Mouse (Mus musculus) intestine, embryonic 15.5 days (tissue): ENCODE measurements around the gene Prpsap1. TPM values are rescaled to one million over a fixed set of nuclear protein-coding genes. Genes with fewer than 3 reads are reported as not detected.
"Not testable (repeated sequence)": the region's sequence is repeated elsewhere in the genome, so short reads cannot be mapped to it uniquely, and the experiment has no call there.

Experiments
- ATAC-seq: fragments of 200-750 bp; cut with Nextera tagmentation; 2 replicates; pipeline ENCODE4 v1.8.0; 2017; ENCODE audit warnings: moderate TSS enrichment, moderate library complexity
- H3K27ac ChIP-seq: fragments of 300-500 bp; sonication (generic); 2 replicates; pipeline ENCODE4 v1.5.1; 2015; ENCODE audit warnings: mild to moderate bottlenecking, inconsistent platforms
- H3K27me3 ChIP-seq: fragments of 300-500 bp; sonication (generic); replicated peaks from 2 replicates; pipeline ENCODE4 v1.6.1; 2015; ENCODE audit warnings: inconsistent platforms
- H3K36me3 ChIP-seq: fragments of 300-500 bp; sonication (generic); 2 replicates; pipeline ENCODE4 v1.6.1; 2015; ENCODE audit warnings: inconsistent platforms
- H3K4me1 ChIP-seq: fragments of 300-500 bp; sonication (generic); replicated peaks from 2 replicates; pipeline ENCODE4 v1.6.1; 2015; ENCODE audit warnings: inconsistent platforms
- H3K4me2 ChIP-seq: fragments of 300-500 bp; sonication (generic); replicated peaks from 2 replicates; pipeline ENCODE4 v1.6.1; 2015; ENCODE audit warnings: mild to moderate bottlenecking, inconsistent platforms
- H3K4me3 ChIP-seq: fragments of 300-500 bp; sonication (generic); replicated peaks from 2 replicates; pipeline ENCODE4 v1.5.1; 2015; ENCODE audit warnings: inconsistent platforms
- H3K9ac ChIP-seq: fragments of 300-500 bp; sonication (generic); 2 replicates; pipeline ENCODE4 v1.6.1; 2015; ENCODE audit warnings: inconsistent platforms
- H3K9me3 ChIP-seq: fragments of 300-500 bp; sonication (generic); 2 replicates; pipeline ENCODE4 v1.6.1; 2016; ENCODE audit warnings: inconsistent platforms
- WGBS: fragments of 180-500 bp; shearing (Covaris S2); methylation state at CpG from one replicate; pipeline ENCODE4 v1.1.7; 2015; 5-methylcytosine and 5-hydroxymethylcytosine counted together
- polyA plus RNA-seq: library from polyadenylated mRNA; unstranded; fragments of >200 nt; fragmentation: Nextera tagmentation; extraction: Ambion mirVana; gene quantifications from 2 replicates; pipeline ENCODE4 v1.2.1, GENCODE M21; 2015

The Prpsap1 gene
- polyA plus RNA-seq, 1 experiment from 2014 or later = 210 TPM

DNA sequence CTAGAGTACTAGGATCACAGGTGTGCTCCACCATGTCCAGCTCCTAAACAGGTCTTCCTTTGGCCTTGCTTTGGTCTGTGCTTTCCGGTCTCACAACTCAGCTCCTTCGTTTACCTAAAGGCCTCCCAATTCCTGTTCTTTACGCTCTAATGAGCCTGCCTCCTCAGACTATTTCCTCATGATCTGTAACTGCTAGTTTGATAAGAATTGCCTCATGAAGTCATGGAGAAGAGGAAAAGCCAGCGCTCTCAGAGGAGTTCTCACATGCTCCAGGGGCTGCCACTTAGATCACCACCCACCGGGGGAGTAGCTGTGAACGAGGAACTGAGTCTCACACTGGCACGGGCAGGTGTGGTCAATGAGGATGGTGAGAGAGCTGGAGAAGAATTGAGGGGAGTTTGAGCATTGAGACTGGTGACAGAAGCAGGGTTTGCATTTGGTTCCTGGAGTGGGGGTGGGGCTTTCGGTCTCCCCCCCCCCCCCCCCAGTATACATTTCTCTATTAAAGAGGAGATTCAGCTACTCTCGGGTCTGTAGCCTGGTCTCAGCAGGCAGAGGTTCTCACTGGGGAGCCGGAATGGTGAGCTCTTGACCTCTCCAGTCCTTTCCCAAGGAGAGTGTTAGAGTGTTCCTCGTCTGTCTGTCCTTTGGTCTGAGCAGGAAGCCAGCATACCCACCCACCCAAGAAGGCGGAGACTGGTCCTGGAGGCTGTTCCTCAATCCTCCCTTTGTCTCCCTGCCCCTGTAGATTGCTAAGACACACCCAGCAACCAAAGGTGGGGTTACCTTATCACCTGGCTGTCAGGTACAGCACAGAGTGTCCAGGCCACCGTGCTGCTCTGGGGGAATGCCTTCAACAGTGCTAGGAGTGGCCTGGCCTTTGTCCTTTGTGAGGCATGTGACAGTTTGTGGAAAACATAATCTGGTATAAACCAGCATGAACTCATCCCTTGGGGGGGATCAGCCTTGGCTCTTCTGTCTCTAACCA lies 64.8 kb downstream of the Prpsap1 start:
- peak overlapping the region; percentile 26; the same call in 1 of the 2 replicates for H3K9ac ChIP-seq
- H3K4me3 ChIP-seq = no peak overlapping the region
- peak overlapping the region; percentile 90 for H3K27ac ChIP-seq
- H3K9me3 ChIP-seq = no peaks in the 10 kb centered on the region
- peak overlapping the region; percentile 38; the same call in 1 of the 2 replicates for H3K4me2 ChIP-seq
- no peaks in the 10 kb centered on the region for H3K36me3 ChIP-seq
- 29% methylated on average over 13 of the region's 13 CpGs for WGBS
- H3K27me3 ChIP-seq = no peaks in the 10 kb centered on the region
- peaks cover 4% of the 10 kb centered on the region; the same call in 1 of the 2 replicates for H3K4me1 ChIP-seq
- ATAC-seq = peak; percentile 79

DNA sequence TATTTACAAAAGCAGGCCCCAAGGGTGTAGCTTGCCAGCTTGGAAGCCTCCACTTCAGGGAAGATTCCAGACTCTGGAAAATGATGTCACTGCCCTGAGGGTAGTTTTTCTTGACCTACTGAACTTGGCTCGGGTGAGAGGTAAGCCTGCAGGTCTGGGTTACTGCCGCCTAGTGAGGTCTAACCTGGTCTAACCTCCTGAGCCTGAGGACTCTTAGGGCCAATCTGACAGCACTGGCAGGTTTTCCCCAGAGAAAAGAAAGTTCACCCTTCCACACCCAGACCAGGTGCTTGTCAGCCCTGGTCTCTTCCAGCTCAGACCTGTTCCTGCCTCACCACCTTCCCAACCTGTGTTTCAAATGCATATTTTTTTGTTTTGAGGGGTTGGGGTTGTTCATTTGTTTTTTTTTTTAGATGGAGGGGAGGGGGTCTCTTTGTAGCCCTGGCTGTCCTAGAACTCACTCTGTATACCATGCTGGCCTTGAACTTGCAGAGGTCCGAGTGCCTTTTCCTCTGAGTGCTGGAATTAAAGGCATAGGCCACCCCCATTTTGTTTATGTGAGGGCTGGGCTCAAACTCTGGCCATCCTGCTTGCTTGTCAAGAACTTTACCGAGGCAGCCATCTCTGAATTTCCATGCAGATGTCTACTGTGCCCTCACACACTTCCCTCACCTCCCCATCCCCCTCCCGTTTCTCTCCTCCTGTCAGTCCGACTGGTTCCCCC lies 67.0 kb downstream of the Prpsap1 start:
- H3K36me3 ChIP-seq = no peaks in the 10 kb centered on the region
- H3K9me3 ChIP-seq = no peaks in the 10 kb centered on the region
- no peak overlapping the region for H3K4me2 ChIP-seq
- H3K9ac ChIP-seq = no peak overlapping the region
- no peak overlapping the region for H3K27ac ChIP-seq
- H3K4me3 ChIP-seq = no peak overlapping the region
- 64% methylated on average over 6 of the region's 6 CpGs for WGBS
- H3K27me3 ChIP-seq = no peaks in the 10 kb centered on the region
- no peak for ATAC-seq
- peaks cover 7% of the 10 kb centered on the region for H3K4me1 ChIP-seq

DNA sequence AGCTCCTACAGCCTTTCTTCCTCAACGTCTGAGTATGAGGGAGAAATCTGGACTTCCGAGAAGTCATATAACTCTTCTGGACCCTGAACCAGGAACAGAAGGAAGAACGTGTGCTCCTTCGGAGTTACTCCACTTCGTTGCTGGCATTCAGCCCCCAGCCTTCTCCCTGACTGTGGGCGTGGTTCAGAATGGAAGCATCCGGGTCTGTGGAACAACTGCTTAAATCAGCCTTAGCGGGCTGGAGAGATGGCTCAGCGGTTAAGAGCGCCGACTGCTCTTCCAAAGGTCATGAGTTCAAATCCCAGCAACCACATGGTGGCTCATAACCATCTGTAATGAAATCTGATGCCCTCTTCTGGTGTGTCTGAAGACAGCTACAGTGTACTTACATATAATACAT lies 67.7 kb downstream of the Prpsap1 start:
- not testable (repeated sequence) for ATAC-seq

DNA sequence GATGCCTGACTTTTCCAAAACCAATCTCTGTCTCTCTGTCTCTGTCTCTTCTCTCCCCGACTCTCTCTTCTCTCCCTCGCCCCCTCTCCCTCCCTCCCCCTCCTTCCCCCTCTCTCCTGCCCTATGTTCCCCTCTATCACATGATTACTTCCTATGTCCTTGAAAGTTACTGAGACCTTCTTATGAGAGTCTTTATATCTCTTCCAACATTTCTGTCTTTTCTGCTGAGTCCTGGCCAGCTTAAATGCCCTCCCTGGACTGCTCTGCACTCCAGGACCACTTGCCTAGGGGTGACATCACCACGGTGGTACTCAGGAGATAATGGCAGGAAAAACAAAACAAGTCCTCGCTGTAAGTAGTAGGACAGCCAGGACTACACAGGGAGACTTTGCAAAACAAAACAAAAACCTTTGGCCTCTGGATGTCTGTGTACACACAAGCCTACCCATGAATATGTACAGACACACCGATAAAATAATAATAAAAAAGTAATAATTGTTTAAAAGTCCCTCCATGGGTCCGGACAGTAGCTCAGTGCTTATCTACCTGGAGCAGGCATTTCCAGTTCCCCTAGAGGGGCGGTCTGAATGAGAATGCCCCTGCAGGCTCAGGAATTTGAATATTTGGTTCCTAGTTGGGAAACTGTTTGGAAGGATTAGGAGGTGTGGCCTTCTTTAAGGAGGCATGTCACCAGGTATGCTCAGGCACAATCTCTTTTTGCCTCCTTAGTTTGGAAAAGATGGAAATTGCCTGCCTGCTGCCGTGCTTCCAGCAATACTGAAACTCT lies 69.2 kb downstream of the Prpsap1 start:
- Histone ChIP-seq H3K4me1 (peaks cover 7% of the 10 kb centered on the region; the same call in 1 of the 2 replicates), H3K4me3 (no peak overlapping the region), H3K27ac (no peak overlapping the region), H3K4me2 (no peak overlapping the region), H3K9ac (no peak overlapping the region), H3K27me3 (no peaks in the 10 kb centered on the region), H3K9me3 (no peaks in the 10 kb centered on the region), H3K36me3 (no peaks in the 10 kb centered on the region)
- no peak for ATAC-seq
- 43% methylated on average over 8 of the region's 8 CpGs for WGBS

More for the DNA sequence above, 67.7 kb downstream of the Prpsap1 start:
- not testable (repeated sequence) for H3K4me1 ChIP-seq, H3K4me3 ChIP-seq, H3K4me2 ChIP-seq, H3K36me3 ChIP-seq, H3K9me3 ChIP-seq, H3K27ac ChIP-seq, H3K9ac ChIP-seq, H3K27me3 ChIP-seq
- 82% methylated on average over 11 of the region's 11 CpGs for WGBS

DNA sequence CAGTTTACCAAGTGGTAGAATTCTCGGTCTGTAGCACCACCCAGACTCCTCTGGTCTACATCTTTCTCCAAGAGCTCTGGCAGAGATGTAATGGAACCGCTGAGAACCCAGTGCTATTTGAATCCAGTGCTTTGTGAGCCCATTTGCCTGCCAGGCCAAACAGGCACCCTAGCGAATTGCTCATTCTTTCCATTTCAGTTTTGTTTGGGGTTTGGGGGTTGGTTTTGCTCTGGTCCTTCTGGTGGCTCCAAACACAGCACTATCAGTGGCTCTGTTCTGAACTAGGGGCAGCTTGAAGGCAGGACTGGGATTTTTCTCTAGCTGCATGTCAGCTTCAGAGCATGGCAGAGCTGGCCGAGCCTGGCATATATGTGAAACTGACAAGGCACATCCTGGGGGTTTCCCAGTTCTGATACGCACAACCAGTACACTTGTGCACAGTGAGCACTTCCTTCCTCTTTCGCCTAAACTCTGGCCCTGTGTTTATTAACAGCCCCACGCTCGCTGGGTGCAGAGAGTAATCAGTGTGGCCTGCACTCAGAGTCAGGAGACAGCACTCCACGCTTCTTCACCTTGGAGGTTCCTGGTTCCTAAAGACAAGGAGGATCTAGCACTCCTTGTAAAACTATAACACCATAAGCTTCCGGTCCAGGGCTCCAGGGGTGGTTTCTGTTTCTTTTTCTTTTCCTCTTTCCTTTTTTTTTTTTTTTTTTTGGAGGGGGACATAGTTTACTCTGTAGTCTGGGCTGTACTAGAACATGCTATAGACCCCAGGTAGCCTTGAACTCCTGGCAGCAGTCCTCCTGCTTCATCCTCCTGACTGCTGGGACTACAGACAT lies 70.0 kb downstream of the Prpsap1 start:
- H3K4me2 ChIP-seq = no peak overlapping the region
- peaks cover 7% of the 10 kb centered on the region; the same call in 1 of the 2 replicates for H3K4me1 ChIP-seq
- H3K9me3 ChIP-seq = no peaks in the 10 kb centered on the region
- no peaks in the 10 kb centered on the region for H3K36me3 ChIP-seq
- 64% methylated on average over 10 of the region's 10 CpGs for WGBS
- no peak overlapping the region for H3K9ac ChIP-seq
- no peak overlapping the region for H3K27ac ChIP-seq
- no peak overlapping the region for H3K4me3 ChIP-seq
- no peaks in the 10 kb centered on the region for H3K27me3 ChIP-seq
- no peak for ATAC-seq

DNA sequence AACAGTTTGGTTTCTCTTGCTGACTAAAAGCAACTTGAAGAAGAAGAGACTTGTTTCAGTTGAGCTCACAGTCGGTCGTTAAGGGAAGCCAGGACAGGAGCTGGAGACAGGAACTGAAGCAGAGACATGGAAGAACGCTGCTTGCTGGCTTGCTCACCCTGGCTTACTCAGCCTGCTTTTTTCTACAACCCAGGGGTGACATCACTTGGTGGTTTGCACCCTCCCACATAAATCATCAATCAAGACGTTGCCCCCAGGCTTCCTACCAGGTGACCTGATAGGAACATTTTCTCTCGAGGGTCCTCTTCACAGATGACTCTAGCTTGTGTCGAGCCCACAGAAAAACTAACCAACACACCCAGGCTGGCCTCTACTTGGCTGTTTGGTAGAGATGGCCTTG lies 70.8 kb downstream of the Prpsap1 start:
- H3K9me3 ChIP-seq = no peaks in the 10 kb centered on the region
- H3K4me1 ChIP-seq = peaks cover 9% of the 10 kb centered on the region; the same call in 1 of the 2 replicates
- H3K27ac ChIP-seq = no peak overlapping the region
- no peak for ATAC-seq
- 80% methylated on average over 6 of the region's 6 CpGs for WGBS
- H3K9ac ChIP-seq = no peak overlapping the region
- no peaks in the 10 kb centered on the region for H3K36me3 ChIP-seq
- no peaks in the 10 kb centered on the region for H3K27me3 ChIP-seq
- H3K4me3 ChIP-seq = no peak overlapping the region
- no peak overlapping the region for H3K4me2 ChIP-seq

DNA sequence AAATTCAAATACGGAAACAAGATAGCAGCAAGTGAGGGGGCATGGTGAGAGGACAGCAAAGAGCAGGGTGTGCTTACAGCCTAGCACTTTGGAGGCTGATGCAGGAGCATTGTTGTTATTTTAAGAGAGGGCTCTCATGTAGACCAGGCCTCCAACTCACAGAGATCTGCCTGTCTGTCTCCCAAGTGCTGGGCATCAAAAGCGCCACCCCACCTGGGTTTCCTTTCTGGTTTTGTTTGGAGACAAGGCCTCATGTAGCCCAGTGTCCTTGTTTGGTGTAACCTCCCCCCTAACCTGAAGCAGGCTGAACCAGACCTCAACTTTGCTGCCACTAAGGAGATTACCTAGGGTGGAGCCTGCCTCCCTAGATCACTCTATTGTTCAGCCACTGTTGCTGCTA lies 71.4 kb downstream of the Prpsap1 start:
- no peak for ATAC-seq
- no peak overlapping the region for H3K27ac ChIP-seq
- H3K4me1 ChIP-seq = peaks cover 10% of the 10 kb centered on the region; the same call in 1 of the 2 replicates
- H3K36me3 ChIP-seq = no peaks in the 10 kb centered on the region
- no peak overlapping the region for H3K4me3 ChIP-seq
- no peaks in the 10 kb centered on the region for H3K9me3 ChIP-seq
- H3K9ac ChIP-seq = no peak overlapping the region
- 83% methylated on average over 2 of the region's 2 CpGs for WGBS
- H3K4me2 ChIP-seq = no peak overlapping the region
- no peaks in the 10 kb centered on the region for H3K27me3 ChIP-seq

DNA sequence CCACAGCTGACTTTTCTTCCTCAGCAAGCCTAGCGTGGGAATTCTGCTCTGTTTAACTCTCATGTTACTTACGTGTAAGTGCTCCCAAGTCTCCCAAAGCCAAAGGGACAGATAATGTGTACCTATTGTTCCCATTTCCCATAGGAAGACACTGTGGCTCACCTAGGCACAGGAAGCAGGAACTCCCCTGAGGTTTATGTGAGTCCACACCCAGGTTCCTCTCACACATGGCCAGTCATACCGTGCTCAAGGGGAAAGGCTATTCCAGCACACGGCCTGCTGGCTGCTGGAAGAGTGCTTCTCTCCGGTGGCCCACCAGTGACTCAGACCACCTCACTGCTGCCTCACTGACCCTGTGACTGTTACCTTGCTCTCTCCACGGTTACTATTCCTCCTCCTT lies 72.9 kb downstream of the Prpsap1 start:
- Histone ChIP-seq H3K9me3 (no peaks in the 10 kb centered on the region), H3K4me1 (peaks cover 16% of the 10 kb centered on the region), H3K27me3 (no peaks in the 10 kb centered on the region), H3K4me3 (no peak overlapping the region), H3K4me2 (no peak overlapping the region), H3K27ac (no peak overlapping the region), H3K9ac (no peak overlapping the region; the same call in 1 of the 2 replicates), H3K36me3 (no peaks in the 10 kb centered on the region)
- 67% methylated on average over 6 of the region's 6 CpGs for WGBS
- ATAC-seq = no peak

Other genes starting within 250 kb of the Prpsap1 start
- 95.2 and 96.7 TPM in 2 replicates for gene Srp68, start 220.0 kb downstream of the Prpsap1 start, polyA plus RNA-seq
- 0.19 and 0.21 TPM in 2 replicates for gene Galr2, start 213.3 kb downstream of the Prpsap1 start, polyA plus RNA-seq
- 52.1 and 52.5 TPM in 2 replicates for gene Exoc7, start 187.0 kb downstream of the Prpsap1 start, polyA plus RNA-seq
- 0.66 and 0.77 TPM in 2 replicates for gene Foxj1, start 158.8 kb downstream of the Prpsap1 start, polyA plus RNA-seq
- 16.4 and 18.2 TPM in 2 replicates for gene Rnf157, start 81.2 kb downstream of the Prpsap1 start, polyA plus RNA-seq
- gene Ubald2, start 60.1 kb downstream of the Prpsap1 start, polyA plus RNA-seq = 48.8 and 50.7 TPM in 2 replicates
- gene Qrich2, start 28.0 kb downstream of the Prpsap1 start, polyA plus RNA-seq = 0.30 TPM in 1 of 2 replicates, not detected in the other
- 5.4 and 6.4 TPM in 2 replicates for gene Sphk1, start 36.7 kb upstream of the Prpsap1 start, polyA plus RNA-seq
- 8.4 and 8.8 TPM in 2 replicates for gene Ube2o, start 87.2 kb upstream of the Prpsap1 start, polyA plus RNA-seq
- not detected in 2 replicates for gene Aanat, start 92.2 kb upstream of the Prpsap1 start, polyA plus RNA-seq
- gene Rhbdf2, start 132.8 kb upstream of the Prpsap1 start, polyA plus RNA-seq = 8.4 and 8.9 TPM in 2 replicates
- gene Prcd, start 159.3 kb upstream of the Prpsap1 start, polyA plus RNA-seq = 1.0 and 1.3 TPM in 2 replicates
- 12.5 and 12.9 TPM in 2 replicates for gene Cygb, start 160.1 kb upstream of the Prpsap1 start, polyA plus RNA-seq